Mouse (Mus musculus) cerebellum, postnatal 25 days (tissue): ENCODE data around the gene Mycn.

ENCODE experiments used
- DNase-seq, 2 experiments: peaks; one replicate each; pipeline ENCODE4 v3.0.0; 2021; ENCODE audit warnings: mixed read lengths in 2 of 2

The Mycn gene

GRCm38 (mm10) chr12:12941661-12942363 is at the start of gene Mycn:
Mycn (minus strand) TSS chr12:12941914.
- DNase-seq, result peak; percentile 48 to 61

DNA sequence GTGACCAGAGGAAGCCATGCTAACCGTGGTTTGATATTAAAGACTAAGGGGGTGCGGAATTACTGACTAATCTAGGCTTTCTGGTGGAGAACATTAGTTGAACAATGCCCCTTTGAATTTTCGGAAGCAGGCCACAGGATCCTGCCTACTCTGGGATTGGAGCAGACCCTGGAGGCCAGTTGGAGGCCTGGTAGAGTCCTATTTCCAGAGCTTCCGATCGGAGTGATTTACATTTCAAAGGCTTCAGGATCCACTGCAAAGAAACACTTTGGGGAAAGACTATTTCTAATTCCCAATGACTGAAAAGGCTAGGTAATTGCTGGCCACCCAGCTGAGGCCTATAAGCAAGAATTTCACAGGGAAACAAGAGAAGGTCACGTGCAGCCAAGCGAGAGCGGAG is 45.7 kb upstream of the Mycn start:
- DNase-seq, result no peak

DNA sequence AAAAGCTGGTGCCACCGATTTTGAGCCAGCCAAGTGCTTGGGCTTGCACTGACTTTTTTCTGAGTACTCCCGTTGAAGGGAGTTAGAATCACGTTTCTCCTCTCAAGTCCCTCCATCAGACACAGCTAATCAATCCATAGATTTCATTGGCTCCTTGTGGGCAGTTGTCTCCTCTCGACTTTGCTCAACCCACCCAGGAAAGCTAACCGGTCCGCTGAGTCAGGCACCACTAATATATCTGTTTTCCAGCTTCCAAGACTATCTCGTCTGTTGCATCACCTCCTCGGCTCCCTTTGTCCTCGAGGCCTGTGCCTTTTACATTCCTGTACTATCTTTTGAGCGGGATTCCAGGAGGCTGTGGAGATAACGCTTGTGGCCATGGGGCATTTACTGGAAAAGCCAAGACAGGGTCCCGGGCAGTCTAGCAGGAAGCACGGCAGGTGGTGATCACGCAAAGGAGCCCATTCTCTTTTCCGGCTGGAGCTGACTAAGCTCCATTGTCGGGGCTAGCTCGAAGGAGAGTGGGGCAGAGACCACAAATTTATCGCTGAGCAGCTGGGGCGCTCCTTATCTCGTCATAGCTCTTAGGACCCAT is 45.0 kb upstream of the Mycn start:
- no peak for DNase-seq

DNA sequence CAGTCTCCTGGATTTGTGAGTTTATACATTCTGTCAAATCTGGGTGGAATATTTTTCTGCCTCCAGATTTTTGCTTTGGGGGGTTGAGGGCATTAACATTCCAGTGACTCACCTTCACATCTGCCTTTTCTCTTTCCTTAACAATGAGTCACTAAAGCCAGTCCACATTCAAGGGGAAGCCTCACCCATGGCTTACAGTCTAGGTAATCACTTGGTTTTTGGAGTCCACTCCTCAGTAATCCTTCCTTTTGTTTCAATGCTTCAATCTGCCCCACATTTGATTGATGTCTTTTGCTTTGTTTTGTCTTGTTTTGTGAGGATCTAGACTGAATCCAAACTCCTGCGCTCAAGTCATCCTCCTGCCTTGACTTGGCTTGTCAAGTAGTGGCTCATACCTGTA is 41.3 kb upstream of the Mycn start:
- DNase-seq, result no peak

- no peak for DNase-seq
Measured at GRCm38 (mm10) chr12:12975397-12975796, 33.7 kb upstream of the Mycn start.

GRCm38 (mm10) chr12:12972756-12973435 is 31.2 kb upstream of the Mycn start:
- DNase-seq, result no peak

GRCm38 (mm10) chr12:12967946-12968345 is 26.2 kb upstream of the Mycn start:
- no peak for DNase-seq

DNA sequence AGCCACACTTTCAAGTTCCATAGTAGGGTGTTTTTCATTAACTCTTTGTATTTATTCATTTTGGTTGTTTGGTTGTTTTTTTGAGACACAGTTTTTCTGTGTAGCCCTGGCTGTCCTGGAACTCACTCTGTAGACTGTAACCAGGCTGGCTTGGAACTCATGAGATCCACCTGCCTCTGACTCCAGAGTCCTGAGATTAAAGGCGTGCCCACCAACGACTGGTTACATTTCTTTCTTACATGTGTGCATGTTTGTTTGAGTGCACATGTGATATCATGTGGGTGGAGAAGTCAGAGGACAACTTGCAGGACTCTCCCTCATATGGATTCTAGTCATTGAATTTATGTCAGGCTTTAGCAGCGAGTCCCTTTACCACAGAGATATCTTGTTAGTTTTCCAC is 23.1 kb upstream of the Mycn start:
- DNase-seq, result no peak

GRCm38 (mm10) chr12:12947606-12948005 is 5.9 kb upstream of the Mycn start:
- no peak for DNase-seq

DNA sequence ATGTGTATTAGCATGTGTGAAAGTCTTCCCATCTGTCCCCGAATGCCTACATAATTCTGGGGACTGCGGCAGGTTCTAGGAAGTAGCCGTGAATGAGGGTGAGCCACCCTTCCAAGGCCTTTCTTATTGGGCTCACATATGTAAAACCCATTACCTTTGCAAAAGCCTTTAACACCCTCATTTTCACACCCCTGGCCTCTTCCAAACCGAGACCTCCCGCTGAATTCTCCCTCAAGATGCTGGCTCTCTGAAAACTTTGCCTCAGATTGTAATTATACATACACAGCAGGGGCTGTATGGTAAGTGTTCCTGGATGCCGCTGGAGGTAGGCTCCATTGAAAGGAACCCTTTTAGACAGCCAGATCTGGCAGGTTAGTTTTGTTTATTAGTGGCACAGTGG is 1.6 kb upstream of the Mycn start:
- DNase-seq, result no peak

- DNase-seq, result peak; percentile 85 to 90
Measured at GRCm38 (mm10) chr12:12942364-12943050, 793 bp upstream of the Mycn start.

GRCm38 (mm10) chr12:12941129-12941504 is 597 bp downstream of the Mycn start:
- DNase-seq, result peak; percentile 21 to 23

DNA sequence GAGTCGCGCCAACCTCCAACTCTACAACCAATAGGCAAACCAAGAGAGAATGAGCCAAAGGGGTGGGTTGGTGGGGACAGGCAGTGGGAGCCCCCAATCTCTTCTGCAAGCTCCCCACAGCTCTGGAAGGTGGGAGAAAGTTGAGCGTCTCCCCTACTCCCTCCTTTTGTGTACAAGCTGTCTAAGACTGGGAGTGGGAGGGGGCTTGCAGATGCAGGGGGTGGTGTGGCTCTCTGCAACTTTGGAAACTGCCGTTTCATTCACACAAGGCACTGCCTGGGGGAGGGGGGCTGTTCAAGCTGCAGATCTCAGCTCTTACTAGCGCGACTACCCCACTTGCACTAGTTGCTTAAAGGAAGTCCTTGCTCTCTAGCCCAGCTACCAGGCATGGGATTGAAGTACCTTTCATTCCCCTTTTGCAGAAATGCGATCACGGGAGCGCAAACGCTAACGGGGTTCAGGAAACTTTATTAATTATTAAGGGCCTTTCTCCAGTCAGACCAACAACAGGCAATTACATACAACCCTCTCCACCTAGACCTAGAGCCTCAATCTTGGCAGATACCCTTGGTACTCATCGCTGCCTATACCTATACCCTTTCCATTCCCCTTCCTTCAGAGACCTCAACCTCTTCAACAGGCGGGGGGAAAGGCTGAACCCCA is 1.1 kb downstream of the Mycn start:
- peak; percentile 17 to 27 for DNase-seq

GRCm38 (mm10) chr12:12939581-12940465 is 1.9 kb downstream of the Mycn start:
- DNase-seq, result peak; percentile 40 to 43

GRCm38 (mm10) chr12:12938850-12939249 is 2.9 kb downstream of the Mycn start:
- DNase-seq, result peak; percentile 40 to 60

DNA sequence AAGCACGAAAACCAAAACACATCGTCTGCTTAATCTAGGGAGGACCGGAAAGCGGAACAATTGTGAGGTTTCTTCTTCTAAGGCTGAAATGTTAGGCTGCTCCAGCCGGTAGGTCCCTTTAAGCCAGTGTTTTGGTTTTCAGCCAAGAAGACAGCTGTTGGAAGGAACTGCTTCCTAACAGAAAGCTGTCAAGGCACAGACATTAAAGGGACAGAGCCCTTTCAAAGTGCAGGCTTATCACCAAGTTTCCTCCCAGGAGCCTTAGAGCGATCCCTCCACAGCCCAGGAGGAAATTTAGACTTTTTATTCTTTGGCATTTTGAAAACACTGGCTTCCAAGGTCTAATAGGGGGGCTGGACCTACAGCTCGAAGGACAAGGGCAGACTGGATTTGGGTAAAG is 3.4 kb downstream of the Mycn start:
- DNase-seq, result peak; percentile 13 to 27

DNA sequence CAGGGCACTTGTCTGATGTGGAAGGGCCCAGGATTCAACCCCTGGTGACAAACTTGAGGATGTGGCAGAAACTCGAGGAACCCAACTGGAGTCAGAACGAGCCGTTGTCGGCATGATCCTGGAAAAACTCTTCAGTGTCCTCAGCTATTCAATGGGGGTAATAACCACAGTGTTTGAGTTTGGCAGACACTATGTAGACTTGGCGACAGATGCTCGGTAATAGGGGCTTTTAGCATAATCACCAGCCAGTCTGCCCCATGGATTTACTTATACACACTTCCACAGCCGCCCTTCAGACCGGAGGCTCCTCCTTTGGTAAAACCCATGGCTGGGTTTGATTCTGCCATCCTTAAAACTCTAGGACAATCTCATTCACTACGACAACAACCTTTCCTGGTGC is 4.0 kb downstream of the Mycn start:
- peak; percentile 10 to 25 for DNase-seq

DNA sequence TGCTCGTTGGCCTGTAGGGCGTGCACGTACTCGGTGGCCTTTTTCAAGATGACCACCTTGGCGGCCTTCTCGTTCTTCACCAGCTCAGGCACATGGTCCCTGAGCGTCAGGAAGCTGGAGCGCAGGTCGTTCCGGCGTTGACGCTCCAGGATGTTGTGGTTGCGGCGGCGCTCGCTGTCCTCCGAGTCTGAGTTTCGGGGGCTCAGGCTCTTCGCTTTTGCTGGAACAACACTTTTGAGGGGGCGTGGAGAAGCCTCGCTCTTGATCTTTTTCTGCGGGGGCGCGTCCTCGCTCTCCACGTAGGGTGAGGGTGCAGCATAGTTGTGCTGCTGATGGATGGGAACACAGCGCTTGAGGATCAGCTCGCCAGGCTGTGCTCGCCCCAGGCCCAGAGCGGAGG is 4.6 kb downstream of the Mycn start:
- DNase-seq, result peak; percentile 22 to 25

GRCm38 (mm10) chr12:12932238-12932637 is 9.5 kb downstream of the Mycn start:
- DNase-seq, result no peak

GRCm38 (mm10) chr12:12928239-12928638 is 13.5 kb downstream of the Mycn start:
- DNase-seq, result no peak

- DNase-seq, result no peak
Measured at GRCm38 (mm10) chr12:12926975-12927527, 14.7 kb downstream of the Mycn start.

- no peak for DNase-seq
Measured at GRCm38 (mm10) chr12:12924446-12924845, 17.3 kb downstream of the Mycn start.
